Mouse (Mus musculus) neutrophil, adult 59 days (primary cell): ENCODE data around the gene AY761184. TPM values are rescaled to one million over a fixed set of nuclear protein-coding genes. Genes with fewer than 3 reads are reported as not detected.

ENCODE experiments used
- total RNA-seq, 2 experiments: library from RNA; stranded (reverse); gene quantifications; 1 replicate in 1 of 2; 2 replicates in 1 of 2; pipeline ENCODE4 v1.2.4; 2023

Gene AY761184
- total RNA-seq, result not detected

GRCm38 (mm10) chr8:21703545-21703944, at the start of gene AY761184:
Gene AY761184 (minus strand): TSS chr8:21703645.

GRCm38 (mm10) chr8:21665497-21665896, 37.9 kb downstream of the AY761184 start, which contains the start of gene Defa34:
Gene Defa34 (plus strand): TSS chr8:21665797.

GRCm38 (mm10) chr8:21655480-21655879, 48.0 kb downstream of the AY761184 start, which contains the start of gene Defa17:
Gene Defa17 (plus strand): TSS chr8:21655780.

Other genes starting within 250 kb of the AY761184 start
- gene Gm7849, start 247.1 kb downstream of the AY761184 start, total RNA-seq, result not detected
- not detected for gene Defa20, start 194.4 kb downstream of the AY761184 start, total RNA-seq
- gene Defa32, start 174.6 kb downstream of the AY761184 start, total RNA-seq, result not detected
- gene Defa37, start 138.3 kb downstream of the AY761184 start, total RNA-seq, result not detected
- not detected for gene Defa28, start 120.6 kb downstream of the AY761184 start, total RNA-seq
- not detected for gene Gm7861, start 109.1 kb downstream of the AY761184 start, total RNA-seq
- not detected for gene Defa26, start 85.5 kb downstream of the AY761184 start, total RNA-seq
- not detected for gene Defa17, start 47.9 kb downstream of the AY761184 start, total RNA-seq
- gene Defa34, start 37.8 kb downstream of the AY761184 start, total RNA-seq, result not detected
- gene Defa24, start 30.8 kb upstream of the AY761184 start, total RNA-seq, result not detected
- not detected for gene Defb50, start 119.9 kb upstream of the AY761184 start, total RNA-seq
- gene Defb2, start 136.3 kb upstream of the AY761184 start, total RNA-seq, result not detected
- not detected for gene Defb10, start 155.3 kb upstream of the AY761184 start, total RNA-seq
- gene Defb9, start 181.8 kb upstream of the AY761184 start, total RNA-seq, result not detected
- gene Defb11, start 202.8 kb upstream of the AY761184 start, total RNA-seq, result not detected
- not detected for gene Defb15, start 229.1 kb upstream of the AY761184 start, total RNA-seq
- not detected for gene Defb35, start 234.7 kb upstream of the AY761184 start, total RNA-seq
- gene Defb13, start 243.1 kb upstream of the AY761184 start, total RNA-seq, result not detected